Mouse (Mus musculus): ENCODE measurements at regions not wholly inside any gene's neighbourhood (a gene's known extent, or its start where the extent isn't known, plus 50 kb on each side); places are given as distances from the start of the nearest gene placed in this dataset.

GRCm38 (mm10) chr4:23567827-23568226, 928.4 kb upstream of the Mms22l start:
- 51% methylated on average over 1 of the region's 1 CpGs for WGBS
- no peak for ATAC-seq (replicated peaks; ENCODE audit: extremely low read depth, insufficient read depth, low FRiP score)

GRCm38 (mm10) chr4:23573013-23573412, 923.2 kb upstream of the Mms22l start:
- Histone ChIP-seq H3K4me2 (ENCODE audit: low read depth, low read length) (no peak overlapping the region), H3K36me3 (ENCODE audit: control insufficient read depth, insufficient read depth) (no peaks in the 10 kb centered on the region), H3K9ac (ENCODE audit: low read length) (no peak overlapping the region), H3K27me3 (ENCODE audit: control insufficient read depth, insufficient read depth, low read length) (no peaks in the 10 kb centered on the region), H3K4me3 (ENCODE audit: low read length) (no peak overlapping the region), H3K4me1 (ENCODE audit: control insufficient read depth, insufficient read depth, low read length) (no peaks in the 10 kb centered on the region), H3K27ac (ENCODE audit: low read length) (no peak overlapping the region), H3K9me3 (replicated peaks; ENCODE audit: control insufficient read depth, low read length) (no peaks in the 10 kb centered on the region)
- no peak for ATAC-seq (replicated peaks; ENCODE audit: extremely low read depth, insufficient read depth, low FRiP score)

More at GRCm38 (mm10) chr4:23567827-23568226, 928.4 kb upstream of the Mms22l start:
- no peak overlapping the region for H3K9ac ChIP-seq (ENCODE audit: low read length)
- H3K4me2 ChIP-seq (ENCODE audit: low read depth, low read length): no peak overlapping the region
- no peak overlapping the region for H3K4me3 ChIP-seq (ENCODE audit: low read length)
- no peaks in the 10 kb centered on the region for H3K36me3 ChIP-seq (ENCODE audit: control insufficient read depth, insufficient read depth)
- H3K9me3 ChIP-seq (replicated peaks; ENCODE audit: control insufficient read depth, low read length): no peaks in the 10 kb centered on the region
- H3K27ac ChIP-seq (ENCODE audit: low read length): no peak overlapping the region
- no peaks in the 10 kb centered on the region for H3K4me1 ChIP-seq (ENCODE audit: control insufficient read depth, insufficient read depth, low read length)
- H3K27me3 ChIP-seq (ENCODE audit: control insufficient read depth, insufficient read depth, low read length): no peaks in the 10 kb centered on the region

GRCm38 (mm10) chr4:23587412-23587811, 908.8 kb upstream of the Mms22l start:
- no peaks in the 10 kb centered on the region for H3K36me3 ChIP-seq (ENCODE audit: control insufficient read depth, insufficient read depth)
- WGBS: 11% methylated on average over 2 of the region's 2 CpGs
- no peaks in the 10 kb centered on the region for H3K4me1 ChIP-seq (ENCODE audit: control insufficient read depth, insufficient read depth, low read length)
- ATAC-seq (replicated peaks; ENCODE audit: extremely low read depth, insufficient read depth, low FRiP score): no peak
- H3K4me2 ChIP-seq (ENCODE audit: low read depth, low read length): no peak overlapping the region
- H3K9me3 ChIP-seq (replicated peaks; ENCODE audit: control insufficient read depth, low read length): no peaks in the 10 kb centered on the region
- no peak overlapping the region for H3K27ac ChIP-seq (ENCODE audit: low read length)
- H3K9ac ChIP-seq (ENCODE audit: low read length): no peak overlapping the region
- no peak overlapping the region for H3K4me3 ChIP-seq (ENCODE audit: low read length)
- no peaks in the 10 kb centered on the region for H3K27me3 ChIP-seq (ENCODE audit: control insufficient read depth, insufficient read depth, low read length)

- no peaks in the 10 kb centered on the region for H3K36me3 ChIP-seq (ENCODE audit: control insufficient read depth, insufficient read depth)
- no peak overlapping the region for H3K4me3 ChIP-seq (ENCODE audit: low read length)
- H3K9ac ChIP-seq (ENCODE audit: low read length): no peak overlapping the region
- H3K9me3 ChIP-seq (replicated peaks; ENCODE audit: control insufficient read depth, low read length): no peaks in the 10 kb centered on the region
- H3K27me3 ChIP-seq (ENCODE audit: control insufficient read depth, insufficient read depth, low read length): no peaks in the 10 kb centered on the region
- WGBS: 57% methylated on average over 3 of the region's 3 CpGs
- no peak overlapping the region; the same call in 1 of the 2 replicates for H3K27ac ChIP-seq (ENCODE audit: low read length)
- H3K4me1 ChIP-seq (ENCODE audit: control insufficient read depth, insufficient read depth, low read length): no peaks in the 10 kb centered on the region
- ATAC-seq (replicated peaks; ENCODE audit: extremely low read depth, insufficient read depth, low FRiP score): no peak
- no peak overlapping the region for H3K4me2 ChIP-seq (ENCODE audit: low read depth, low read length)
These were observed 905.4 kb upstream of the Mms22l start for GRCm38 (mm10) chr4:23590883-23591282.

GRCm38 (mm10) chr4:23591593-23591992, 904.7 kb upstream of the Mms22l start:
- Histone ChIP-seq H3K36me3 (ENCODE audit: control insufficient read depth, insufficient read depth) (no peaks in the 10 kb centered on the region), H3K4me2 (ENCODE audit: low read depth, low read length) (no peak overlapping the region), H3K27me3 (ENCODE audit: control insufficient read depth, insufficient read depth, low read length) (no peaks in the 10 kb centered on the region), H3K27ac (ENCODE audit: low read length) (no peak overlapping the region), H3K4me1 (ENCODE audit: control insufficient read depth, insufficient read depth, low read length) (no peaks in the 10 kb centered on the region), H3K9ac (ENCODE audit: low read length) (no peak overlapping the region), H3K4me3 (ENCODE audit: low read length) (no peak overlapping the region), H3K9me3 (replicated peaks; ENCODE audit: control insufficient read depth, low read length) (no peaks in the 10 kb centered on the region)
- ATAC-seq (replicated peaks; ENCODE audit: extremely low read depth, insufficient read depth, low FRiP score): no peak
- 83% methylated on average over 2 of the region's 2 CpGs for WGBS

- no peaks in the 10 kb centered on the region for H3K4me1 ChIP-seq (ENCODE audit: control insufficient read depth, insufficient read depth, low read length)
- H3K9me3 ChIP-seq (replicated peaks; ENCODE audit: control insufficient read depth, low read length): no peaks in the 10 kb centered on the region
- WGBS: 70% methylated on average over 2 of the region's 2 CpGs
- H3K36me3 ChIP-seq (ENCODE audit: control insufficient read depth, insufficient read depth): no peaks in the 10 kb centered on the region
- H3K4me3 ChIP-seq (ENCODE audit: low read length): no peak overlapping the region
- no peaks in the 10 kb centered on the region for H3K27me3 ChIP-seq (ENCODE audit: control insufficient read depth, insufficient read depth, low read length)
- no peak overlapping the region for H3K4me2 ChIP-seq (ENCODE audit: low read depth, low read length)
- no peak for ATAC-seq (replicated peaks; ENCODE audit: extremely low read depth, insufficient read depth, low FRiP score)
- H3K27ac ChIP-seq (ENCODE audit: low read length): no peak overlapping the region
- no peak overlapping the region for H3K9ac ChIP-seq (ENCODE audit: low read length)
These were observed 896.2 kb upstream of the Mms22l start for GRCm38 (mm10) chr4:23600070-23600469.

- Histone ChIP-seq H3K4me2 (ENCODE audit: low read depth, low read length) (no peak overlapping the region), H3K27me3 (ENCODE audit: control insufficient read depth, insufficient read depth, low read length) (no peaks in the 10 kb centered on the region), H3K9me3 (replicated peaks; ENCODE audit: control insufficient read depth, low read length) (no peaks in the 10 kb centered on the region), H3K27ac (ENCODE audit: low read length) (no peak overlapping the region), H3K36me3 (ENCODE audit: control insufficient read depth, insufficient read depth) (no peaks in the 10 kb centered on the region), H3K9ac (ENCODE audit: low read length) (no peak overlapping the region), H3K4me1 (ENCODE audit: control insufficient read depth, insufficient read depth, low read length) (no peaks in the 10 kb centered on the region), H3K4me3 (ENCODE audit: low read length) (no peak overlapping the region)
- WGBS: 36% methylated on average over 13 of the region's 13 CpGs
- no peak for ATAC-seq (replicated peaks; ENCODE audit: extremely low read depth, insufficient read depth, low FRiP score)
These were observed 894.6 kb upstream of the Mms22l start for GRCm38 (mm10) chr4:23601426-23602293.

GRCm38 (mm10) chr4:23602294-23602932, 893.8 kb upstream of the Mms22l start:
- no peak overlapping the region for H3K4me3 ChIP-seq (ENCODE audit: low read length)
- H3K4me1 ChIP-seq (ENCODE audit: control insufficient read depth, insufficient read depth, low read length): no peaks in the 10 kb centered on the region
- no peak overlapping the region for H3K27ac ChIP-seq (ENCODE audit: low read length)
- H3K27me3 ChIP-seq (ENCODE audit: control insufficient read depth, insufficient read depth, low read length): no peaks in the 10 kb centered on the region
- no peaks in the 10 kb centered on the region for H3K9me3 ChIP-seq (replicated peaks; ENCODE audit: control insufficient read depth, low read length)
- H3K4me2 ChIP-seq (ENCODE audit: low read depth, low read length): no peak overlapping the region
- H3K9ac ChIP-seq (ENCODE audit: low read length): no peak overlapping the region
- no peak for ATAC-seq (replicated peaks; ENCODE audit: extremely low read depth, insufficient read depth, low FRiP score)
- H3K36me3 ChIP-seq (ENCODE audit: control insufficient read depth, insufficient read depth): no peaks in the 10 kb centered on the region
- WGBS: 88% methylated on average over 9 of the region's 9 CpGs

GRCm38 (mm10) chr4:23607348-23607747, 888.9 kb upstream of the Mms22l start:
- Histone ChIP-seq H3K9ac (ENCODE audit: low read length) (no peak overlapping the region), H3K9me3 (replicated peaks; ENCODE audit: control insufficient read depth, low read length) (no peaks in the 10 kb centered on the region), H3K4me3 (ENCODE audit: low read length) (no peak overlapping the region), H3K4me2 (ENCODE audit: low read depth, low read length) (no peak overlapping the region), H3K36me3 (ENCODE audit: control insufficient read depth, insufficient read depth) (no peaks in the 10 kb centered on the region), H3K27me3 (ENCODE audit: control insufficient read depth, insufficient read depth, low read length) (no peaks in the 10 kb centered on the region), H3K4me1 (ENCODE audit: control insufficient read depth, insufficient read depth, low read length) (no peaks in the 10 kb centered on the region), H3K27ac (ENCODE audit: low read length) (no peak overlapping the region)
- 50% methylated on average over 3 of the region's 3 CpGs for WGBS
- ATAC-seq (replicated peaks; ENCODE audit: extremely low read depth, insufficient read depth, low FRiP score): no peak

All from heart, embryonic 16.5 days (tissue).